Mouse (Mus musculus): ENCODE measurements around the gene Ralb. TPM values are rescaled to one million over a fixed set of nuclear protein-coding genes. Genes with fewer than 3 reads are reported as not detected.

Ralb gene
- total RNA-seq, 4 experiments from 2014 or later = 61.0 to 78.5 (median 64.7) TPM

DNA sequence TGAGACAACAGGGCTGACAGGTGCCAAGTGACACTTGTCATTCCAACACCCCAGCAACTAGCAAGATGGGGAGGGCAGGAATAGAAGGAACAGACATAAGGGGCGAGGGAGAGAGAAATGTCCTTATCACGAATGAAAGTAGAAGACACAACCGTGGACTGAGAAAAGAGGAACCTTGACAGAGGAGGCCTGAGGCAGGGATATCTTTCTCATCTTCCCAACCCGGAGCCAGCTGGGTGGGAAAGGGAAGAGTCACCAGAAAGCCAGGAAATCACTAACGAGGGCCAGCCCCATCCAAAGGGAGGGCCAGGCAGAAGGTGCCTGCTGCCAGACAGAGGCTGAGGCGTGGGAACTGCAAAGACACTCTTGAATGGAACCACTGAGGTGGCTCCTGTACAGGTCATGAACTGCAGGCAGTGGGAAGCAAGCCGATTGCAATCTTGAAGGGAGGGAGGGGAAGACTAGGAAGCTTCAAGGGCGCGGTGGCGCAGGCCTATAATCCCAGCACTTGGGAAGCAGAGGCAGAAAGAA lies 57.8 kb downstream of the Ralb start:
- no peak for DNase-seq

DNA sequence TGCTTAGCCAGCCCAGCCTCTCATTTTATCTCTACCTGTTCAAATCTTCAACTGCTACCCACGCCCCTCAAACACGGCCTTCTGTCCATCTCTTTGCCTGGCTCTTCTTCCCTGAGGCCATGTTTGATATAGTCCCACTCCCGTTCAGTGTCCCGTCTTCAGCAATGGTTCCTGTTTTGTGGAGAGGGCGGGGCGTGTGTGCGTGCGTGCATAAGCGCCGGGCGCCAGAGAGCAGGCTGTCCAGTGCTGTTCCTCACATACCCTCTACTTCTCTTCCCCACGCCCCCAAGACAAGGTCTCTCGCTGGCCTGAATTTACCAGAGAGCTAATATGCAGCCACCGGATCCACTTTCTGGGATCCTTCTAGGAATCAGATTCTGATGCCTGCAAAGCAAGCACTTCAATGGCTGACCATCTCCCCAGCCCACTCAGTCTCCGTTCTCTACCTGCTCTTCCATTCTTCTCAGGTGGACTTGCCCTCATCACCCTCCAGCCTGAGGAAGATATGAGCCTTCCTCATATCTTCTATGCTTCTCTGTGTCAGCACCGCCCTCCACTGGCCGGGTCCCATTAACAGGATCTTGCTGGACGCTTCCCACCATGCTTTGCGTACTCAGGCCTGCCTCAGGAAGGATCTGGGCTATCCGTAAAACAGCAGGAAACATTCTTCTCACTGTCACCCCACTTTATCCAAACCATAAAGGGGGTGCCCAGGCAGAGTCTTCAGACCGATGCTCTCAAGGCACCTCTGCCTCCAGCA lies 60.8 kb downstream of the Ralb start:
- no peak for DNase-seq

DNA sequence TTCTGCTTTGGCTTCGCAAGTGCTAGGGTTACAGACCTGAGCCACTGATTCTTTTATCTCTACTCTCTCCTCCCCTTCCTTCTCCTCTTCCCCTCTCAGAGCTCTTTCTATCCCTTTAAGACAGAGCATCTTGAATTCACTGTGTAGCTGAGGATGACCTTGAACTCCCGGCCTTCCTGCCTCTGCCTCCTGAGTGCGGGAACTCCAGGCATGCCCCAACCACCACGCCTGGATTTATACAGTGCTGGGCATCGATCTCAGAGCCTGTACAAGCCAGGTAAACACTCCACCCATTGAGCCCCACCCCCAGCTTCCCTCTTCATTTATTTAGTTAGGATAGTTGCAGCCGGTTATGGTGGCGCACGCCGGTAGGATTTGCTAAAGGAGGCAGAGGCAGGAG lies 61.7 kb downstream of the Ralb start:
- DNase-seq = no peak

DNA sequence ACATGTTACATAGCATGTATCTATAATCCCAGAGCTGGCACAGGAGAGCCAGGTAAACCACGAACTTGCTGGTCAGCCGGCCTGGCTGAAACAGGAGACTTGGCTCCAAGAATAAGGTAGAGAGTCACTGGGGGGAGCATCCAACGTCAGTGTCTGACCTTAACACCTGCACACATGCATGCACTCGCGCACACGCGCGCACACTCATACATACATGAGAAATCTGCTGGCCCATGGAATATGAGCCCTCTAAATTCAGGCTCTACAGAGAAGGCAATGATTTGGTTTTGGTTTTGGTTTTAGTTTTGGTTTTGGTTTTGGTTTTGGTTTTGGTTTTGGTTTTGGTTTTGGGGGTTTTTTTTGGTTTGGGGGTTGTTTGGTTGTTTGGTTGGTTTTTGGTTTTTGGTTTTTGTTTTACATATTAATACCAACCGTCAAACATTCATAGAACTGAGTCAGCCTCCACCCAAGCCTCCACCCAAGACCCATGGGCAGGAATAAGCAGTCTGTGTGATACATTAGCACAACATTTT lies 66.4 kb downstream of the Ralb start:
- no peak for DNase-seq

DNA sequence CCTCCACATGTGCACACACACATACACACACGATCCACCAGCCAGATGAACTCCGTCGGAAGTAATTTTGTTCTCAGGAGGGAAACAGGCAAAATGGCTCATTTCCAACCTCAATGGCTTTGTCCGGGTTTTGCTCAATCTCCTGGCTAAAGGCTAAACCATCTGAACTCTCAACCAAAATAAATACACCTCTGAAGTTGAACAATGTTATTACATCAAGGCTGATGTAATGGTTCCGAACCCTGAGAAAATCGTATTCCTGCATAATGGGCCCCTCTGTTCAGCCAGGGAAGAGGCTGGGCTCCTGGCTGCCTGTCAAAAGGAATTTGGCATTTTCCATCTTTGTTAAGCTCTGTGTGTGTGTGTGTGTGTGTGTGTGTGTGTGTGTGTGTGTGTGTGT lies 67.2 kb downstream of the Ralb start:
- no peak for DNase-seq

DNA sequence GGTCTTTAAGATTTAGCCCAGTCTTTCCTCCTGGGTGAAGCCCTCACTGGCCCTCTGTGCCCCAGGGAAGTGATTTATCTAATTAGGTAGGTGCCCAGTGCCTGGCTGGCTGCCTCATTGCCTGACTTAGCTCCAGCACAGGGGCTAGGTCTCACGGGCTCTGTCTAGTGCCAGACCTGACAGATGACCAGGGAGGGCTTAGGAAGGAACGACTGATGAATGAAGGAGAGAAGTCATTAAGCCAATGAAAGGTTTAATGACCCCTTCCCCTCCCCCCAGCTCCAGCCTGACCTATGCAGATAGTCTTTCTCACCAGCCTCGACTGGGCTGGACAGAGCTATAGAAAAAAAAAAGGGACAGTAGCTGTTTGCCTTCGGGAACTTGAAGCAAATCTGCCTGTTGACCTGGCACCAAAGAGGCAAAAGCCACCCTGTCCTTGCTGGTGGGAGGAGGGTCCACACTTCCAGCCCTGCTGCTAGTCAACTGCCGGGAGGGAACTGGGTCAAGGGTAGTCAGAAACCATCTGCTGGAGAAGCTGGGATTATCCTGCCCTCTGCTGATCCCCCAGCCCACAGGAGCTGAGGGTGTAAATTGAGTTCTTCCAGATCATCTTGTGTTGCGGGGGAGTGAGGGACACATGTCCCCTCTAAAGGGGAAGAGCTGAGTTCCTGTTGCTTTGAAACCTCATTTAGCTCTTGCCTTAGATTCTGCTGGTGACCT lies 80.3 kb downstream of the Ralb start:
- DNase-seq = no peak

DNA sequence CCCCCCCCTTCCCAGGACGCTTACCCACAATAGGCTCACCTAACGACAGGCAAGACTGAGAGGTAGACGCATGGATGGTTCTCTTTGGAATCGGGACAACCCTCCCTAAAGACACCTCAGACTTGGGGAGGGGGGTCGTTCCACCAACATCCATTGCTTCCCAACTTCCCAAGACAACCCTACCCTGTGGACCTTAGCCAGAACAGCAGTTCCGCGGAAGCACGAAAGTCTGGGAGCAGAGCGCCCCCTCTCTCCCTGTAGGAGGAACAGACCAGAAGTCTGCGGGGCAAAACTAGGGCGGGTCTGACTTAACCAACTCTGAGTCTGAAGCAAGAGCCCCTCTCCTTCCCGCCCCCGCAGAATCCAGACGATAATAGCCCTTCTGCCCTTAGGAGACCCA lies 81.1 kb downstream of the Ralb start:
- DNase-seq = peak; percentile 43

DNA sequence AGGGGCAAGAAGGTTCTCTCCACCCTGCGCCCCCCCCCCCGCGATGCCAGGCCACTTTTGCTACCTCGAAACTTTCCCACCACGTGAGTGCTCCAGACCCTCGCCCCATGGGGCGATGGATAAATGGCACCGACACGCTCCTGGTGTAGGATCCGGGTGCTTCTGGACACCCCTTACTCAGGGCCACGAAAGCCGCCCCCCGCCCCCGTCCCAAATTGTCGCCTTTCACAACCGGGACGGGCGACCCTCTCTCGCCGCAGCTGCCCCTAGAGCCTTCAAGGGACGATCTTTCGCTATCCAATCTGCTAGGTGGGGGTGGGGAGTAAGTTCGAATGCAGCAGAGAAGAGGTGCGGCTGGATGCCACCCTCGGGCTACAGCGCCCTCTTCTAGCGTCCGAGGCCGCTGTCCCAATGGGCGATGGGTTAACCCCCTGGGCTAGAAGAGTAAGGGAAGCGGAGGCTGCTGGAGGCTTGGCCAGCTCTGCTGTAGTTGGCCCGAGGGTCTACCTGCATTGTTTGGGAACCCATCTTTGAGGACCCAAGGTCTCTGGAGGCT lies 82.1 kb downstream of the Ralb start:
- no peak for DNase-seq

DNA sequence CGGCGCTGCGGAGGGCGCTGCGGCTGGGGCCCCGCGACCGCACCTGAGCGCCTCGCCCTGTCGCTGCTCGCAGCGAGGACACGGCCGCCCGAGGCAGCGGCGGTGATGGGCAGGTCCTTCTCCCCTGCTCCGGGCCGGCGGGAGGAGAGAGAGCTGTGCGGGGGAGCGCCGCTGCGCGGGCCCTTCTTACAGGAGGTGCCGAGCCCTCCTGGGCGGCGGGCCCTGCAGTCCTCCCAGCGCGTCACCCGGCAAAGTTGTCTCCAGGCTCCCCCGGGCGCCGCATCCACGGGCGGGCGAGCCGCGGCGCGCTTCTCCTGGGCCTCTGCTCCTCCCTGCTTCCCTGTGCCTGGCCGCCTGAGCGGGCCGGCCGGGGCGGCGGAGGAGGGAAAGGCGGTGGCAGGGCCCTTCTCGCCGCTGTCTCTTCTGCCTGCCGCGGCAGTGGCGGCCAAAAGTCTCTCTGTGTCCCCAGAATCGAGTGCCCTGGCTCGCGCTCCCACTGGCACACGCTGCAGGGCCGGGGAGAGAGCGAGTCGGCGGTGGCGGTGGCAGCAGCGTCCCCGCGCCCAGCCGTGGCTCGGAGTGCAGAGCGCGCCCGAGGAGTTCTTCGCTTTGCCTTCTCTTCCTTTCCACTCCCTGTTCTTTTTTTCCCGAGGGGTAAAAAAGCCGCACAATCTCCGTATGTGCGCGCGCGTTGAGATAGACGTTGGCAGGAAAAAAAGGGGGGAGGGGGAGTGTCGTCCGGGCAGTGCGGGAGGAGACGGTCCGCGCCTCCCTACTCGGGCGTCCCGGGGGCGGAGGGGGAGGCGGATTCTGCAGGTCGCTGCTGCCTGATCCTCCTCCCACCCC lies 82.8 kb downstream of the Ralb start, which contains the start of gene Inhbb:
Gene Inhbb, minus strand, starts transcription at position 673 of the 846 bp plus-strand sequence.
- DNase-seq = no peak

DNA sequence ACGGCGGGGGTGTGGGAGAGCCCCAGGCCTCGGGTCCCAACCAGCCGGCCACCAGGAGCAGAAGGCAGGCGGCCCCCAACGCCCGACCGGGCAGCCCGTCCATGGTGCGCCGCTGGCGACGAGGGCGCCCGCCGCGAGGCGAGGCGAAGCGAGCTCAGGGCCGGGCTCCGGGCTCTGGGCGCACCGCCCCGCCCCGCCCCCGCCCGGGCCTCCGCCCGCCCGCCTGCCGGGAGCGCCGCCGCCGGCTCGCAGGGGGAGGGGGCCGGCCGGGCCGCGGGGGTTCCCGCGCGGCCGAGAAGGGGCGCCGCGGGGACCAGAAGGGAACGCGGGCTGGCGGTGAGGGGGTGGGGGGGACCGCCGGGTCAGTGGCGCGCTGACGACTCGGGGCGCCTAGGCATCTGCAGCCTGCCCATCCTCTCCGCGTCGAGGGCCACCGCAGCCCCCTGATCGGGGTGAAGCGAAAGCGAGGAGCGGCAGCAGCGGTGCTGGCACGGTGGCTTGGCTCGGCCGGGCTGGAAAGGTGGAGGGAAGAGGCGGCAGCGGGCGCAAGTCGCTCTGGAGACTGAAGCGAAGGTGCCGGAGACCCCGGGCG lies 83.5 kb downstream of the Ralb start:
- no peak for DNase-seq

Other genes starting within 250 kb of the Ralb start
- 1 to 10 TPM; 4.0 to 4.5 (median 4.2) TPM for gene Inhbb, start 82.5 kb downstream of the Ralb start, total RNA-seq (2022)
- gene Tmem185b, start 21.4 kb upstream of the Ralb start, total RNA-seq (2022) = 10 to 100 TPM; 26.0 to 35.3 (median 29.8) TPM
- gene Epb41l5, start 144.2 kb upstream of the Ralb start, total RNA-seq (2022) = 10 to 100 TPM; 13.3 to 18.9 (median 14.4) TPM